Mouse (Mus musculus) forebrain, embryonic 10.5 days (tissue): ENCODE results near the gene Kif14. TPM values are rescaled to one million over a fixed set of nuclear protein-coding genes. Genes with fewer than 3 reads are reported as not detected.

Experiments
- DNase-seq: peaks from one replicate; pipeline ENCODE4 v3.0.0-alpha.2; 2017; ENCODE audit warnings: low spot score; ENCODE audit errors: extremely low spot score
- H3K27ac ChIP-seq: fragments of 300-500 bp; sonication (generic); 2 replicates; pipeline ENCODE4 v1.5.1; 2016; ENCODE audit warnings: mild to moderate bottlenecking
- H3K27me3 ChIP-seq: fragments of 300-500 bp; sonication (generic); 2 replicates; pipeline ENCODE4 v1.6.1; 2016; ENCODE audit warnings: mild to moderate bottlenecking; ENCODE audit not compliant: poor library complexity, severe bottlenecking
- H3K36me3 ChIP-seq: fragments of 300-500 bp; sonication (generic); replicated peaks from 2 replicates; pipeline ENCODE4 v1.6.1; 2016; ENCODE audit warnings: mild to moderate bottlenecking, moderate library complexity
- H3K4me1 ChIP-seq: fragments of 300-500 bp; sonication (generic); 2 replicates; pipeline ENCODE4 v1.6.1; 2016
- H3K4me3 ChIP-seq: fragments of 300-500 bp; sonication (generic); 2 replicates; pipeline ENCODE4 v1.5.1; 2016; ENCODE audit warnings: mild to moderate bottlenecking, moderate library complexity
- H3K9me3 ChIP-seq: fragments of 300-500 bp; sonication (generic); 2 replicates; pipeline ENCODE4 v1.6.1; 2016; ENCODE audit warnings: mild to moderate bottlenecking, moderate library complexity
- WGBS: fragments of 180-500 bp; shearing (Covaris S2); methylation state at CpG from one replicate; pipeline ENCODE4 v1.1.7; 2016; 5-methylcytosine and 5-hydroxymethylcytosine counted together
- polyA plus RNA-seq: library from polyadenylated mRNA; unstranded; fragments of >200 nt; fragmentation: Nextera tagmentation; extraction: Ambion mirVana; gene quantifications from 2 replicates; pipeline ENCODE4 v1.2.1, GENCODE M21; 2016

The Kif14 gene
- polyA plus RNA-seq = 8.8 and 10.0 TPM in 2 replicates

GRCm38 (mm10) chr1:136466143-136466811 lies at the start of gene Kif14:
Gene Kif14, plus strand, starts transcription at chr1:136466343.
- peaks cover 34% of the 10 kb centered on the region for H3K36me3 ChIP-seq
- no peaks in the 10 kb centered on the region for H3K27me3 ChIP-seq
- H3K9me3 ChIP-seq = no peaks in the 10 kb centered on the region
- under 1% methylated on average over 52 of the region's 52 CpGs for WGBS
- H3K4me1 ChIP-seq = peaks cover 27% of the 10 kb centered on the region
- peak within 1 kb of the TSS; percentile 94 for H3K27ac ChIP-seq
- peak within 1 kb of the TSS; percentile 82 for H3K4me3 ChIP-seq
- DNase-seq = peak; percentile 98

GRCm38 (mm10) chr1:136418393-136418792 lies 47.8 kb upstream of the Kif14 start:
- H3K4me1 ChIP-seq = peaks cover 20% of the 10 kb centered on the region
- H3K27me3 ChIP-seq = no peaks in the 10 kb centered on the region
- no peak overlapping the region for H3K27ac ChIP-seq
- H3K4me3 ChIP-seq = no peak overlapping the region
- H3K9me3 ChIP-seq = no peaks in the 10 kb centered on the region; the same call in 1 of the 2 replicates
- H3K36me3 ChIP-seq = peaks cover 51% of the 10 kb centered on the region
- no peak for DNase-seq
- WGBS = 93% methylated on average over 6 of the region's 6 CpGs

DNA sequence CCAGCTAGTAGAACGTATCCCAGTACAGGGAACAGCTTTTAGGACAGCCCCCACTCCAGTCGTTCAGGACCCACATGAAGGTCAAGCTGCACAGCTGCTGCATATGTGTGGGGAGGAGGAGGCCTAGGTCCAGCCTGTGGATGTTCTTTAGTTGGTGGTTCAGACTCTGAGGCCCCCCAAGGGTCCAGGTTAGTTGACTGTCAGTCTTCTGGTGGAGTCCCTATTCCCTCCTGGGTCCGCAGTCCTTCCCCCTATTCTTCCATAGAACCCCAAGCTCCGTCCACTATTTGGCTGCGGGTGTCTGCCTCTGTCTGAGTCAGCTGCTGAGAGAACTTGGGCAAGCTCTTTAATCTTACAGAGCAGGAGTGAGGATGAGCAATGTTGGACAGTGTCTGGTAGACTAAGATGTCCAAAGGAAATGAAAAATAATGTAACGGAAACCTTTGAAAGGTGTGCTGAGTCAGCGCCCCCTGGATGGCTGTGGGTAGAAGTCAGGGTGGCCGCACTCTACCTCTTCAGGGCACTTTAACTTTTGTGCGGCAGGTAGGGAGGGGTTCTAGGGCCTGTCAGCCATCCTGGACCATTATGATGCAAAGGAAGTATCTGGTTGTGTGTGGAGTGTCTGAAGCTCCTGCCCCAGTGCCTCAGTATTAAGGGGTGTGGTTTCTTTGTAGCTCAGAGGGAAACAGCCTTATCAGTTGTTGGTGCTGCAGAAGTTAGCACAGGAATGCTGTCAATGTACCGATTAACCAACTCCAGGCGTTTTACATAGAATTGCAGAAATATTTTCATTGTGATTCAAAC lies 38.8 kb upstream of the Kif14 start:
- Histone ChIP-seq H3K4me3 (no peak overlapping the region), H3K4me1 (no peaks in the 10 kb centered on the region), H3K27me3 (no peaks in the 10 kb centered on the region), H3K36me3 (peaks cover 31% of the 10 kb centered on the region), H3K27ac (no peak overlapping the region), H3K9me3 (no peaks in the 10 kb centered on the region)
- DNase-seq = no peak
- 80% methylated on average over 11 of the region's 11 CpGs for WGBS

- no peak overlapping the region for H3K4me3 ChIP-seq
- 89% methylated on average over 4 of the region's 4 CpGs for WGBS
- H3K27ac ChIP-seq = no peak overlapping the region
- no peaks in the 10 kb centered on the region for H3K27me3 ChIP-seq
- H3K4me1 ChIP-seq = no peaks in the 10 kb centered on the region
- DNase-seq = no peak
- peaks cover 30% of the 10 kb centered on the region for H3K36me3 ChIP-seq
- H3K9me3 ChIP-seq = no peaks in the 10 kb centered on the region
These were observed 37.2 kb upstream of the Kif14 start for GRCm38 (mm10) chr1:136428981-136429380.

- H3K27me3 ChIP-seq = no peaks in the 10 kb centered on the region
- no peaks in the 10 kb centered on the region for H3K4me1 ChIP-seq
- no peak for DNase-seq
- H3K4me3 ChIP-seq = no peak overlapping the region
- H3K36me3 ChIP-seq = peaks cover 32% of the 10 kb centered on the region
- WGBS = 75% methylated on average over 7 of the region's 7 CpGs
- no peak overlapping the region for H3K27ac ChIP-seq
- H3K9me3 ChIP-seq = no peaks in the 10 kb centered on the region
These were observed 35.9 kb upstream of the Kif14 start for GRCm38 (mm10) chr1:136430126-136430818.

DNA sequence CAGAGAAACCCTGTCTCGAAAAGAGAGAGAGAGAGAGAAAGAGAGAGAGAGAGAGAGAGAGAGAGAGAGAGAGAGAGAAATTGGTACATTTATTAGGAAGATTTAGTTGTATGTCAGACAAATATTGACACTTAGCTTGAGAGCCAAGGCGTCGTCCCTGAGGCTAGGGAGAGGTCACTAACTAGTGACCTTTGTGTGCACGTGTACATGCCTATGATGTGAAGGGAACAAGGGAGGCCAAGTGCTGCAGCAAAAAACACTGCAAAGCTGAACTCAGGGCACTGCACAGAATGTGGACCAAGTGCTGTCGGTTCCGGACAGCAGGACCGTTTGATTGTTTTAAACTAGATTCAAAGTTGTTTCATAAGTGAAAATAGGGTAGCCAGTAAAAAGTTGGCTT lies 25.4 kb upstream of the Kif14 start:
- Histone ChIP-seq H3K27ac (no peak overlapping the region), H3K36me3 (peaks cover 16% of the 10 kb centered on the region), H3K27me3 (no peaks in the 10 kb centered on the region), H3K4me3 (no peak overlapping the region), H3K4me1 (no peaks in the 10 kb centered on the region), H3K9me3 (no peaks in the 10 kb centered on the region)
- 84% methylated on average over 7 of the region's 7 CpGs for WGBS
- DNase-seq = no peak

DNA sequence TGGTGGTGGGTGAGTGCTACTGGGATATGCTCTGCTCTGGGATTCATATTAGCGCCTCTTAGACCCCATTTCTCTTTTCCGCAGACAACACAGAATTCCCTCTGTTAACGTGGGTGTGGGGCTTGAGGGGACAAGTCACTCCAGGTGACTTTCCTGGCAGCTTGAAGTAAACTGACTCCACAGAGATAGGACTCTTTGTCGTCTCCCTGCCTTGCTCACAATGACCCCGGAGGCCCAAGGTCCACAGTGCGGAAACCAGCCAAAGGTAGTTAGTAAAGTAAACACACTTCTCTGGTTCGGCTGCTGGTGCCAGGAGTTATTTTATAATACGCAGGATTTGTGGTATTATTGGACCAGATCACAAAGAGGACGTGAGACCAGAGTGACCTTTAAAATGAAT lies 23.3 kb upstream of the Kif14 start:
- no peak for DNase-seq
- Histone ChIP-seq H3K4me1 (no peaks in the 10 kb centered on the region), H3K4me3 (no peak overlapping the region), H3K27me3 (no peaks in the 10 kb centered on the region), H3K9me3 (no peaks in the 10 kb centered on the region), H3K27ac (no peak overlapping the region), H3K36me3 (peaks cover 10% of the 10 kb centered on the region)
- 69% methylated on average over 9 of the region's 9 CpGs for WGBS

DNA sequence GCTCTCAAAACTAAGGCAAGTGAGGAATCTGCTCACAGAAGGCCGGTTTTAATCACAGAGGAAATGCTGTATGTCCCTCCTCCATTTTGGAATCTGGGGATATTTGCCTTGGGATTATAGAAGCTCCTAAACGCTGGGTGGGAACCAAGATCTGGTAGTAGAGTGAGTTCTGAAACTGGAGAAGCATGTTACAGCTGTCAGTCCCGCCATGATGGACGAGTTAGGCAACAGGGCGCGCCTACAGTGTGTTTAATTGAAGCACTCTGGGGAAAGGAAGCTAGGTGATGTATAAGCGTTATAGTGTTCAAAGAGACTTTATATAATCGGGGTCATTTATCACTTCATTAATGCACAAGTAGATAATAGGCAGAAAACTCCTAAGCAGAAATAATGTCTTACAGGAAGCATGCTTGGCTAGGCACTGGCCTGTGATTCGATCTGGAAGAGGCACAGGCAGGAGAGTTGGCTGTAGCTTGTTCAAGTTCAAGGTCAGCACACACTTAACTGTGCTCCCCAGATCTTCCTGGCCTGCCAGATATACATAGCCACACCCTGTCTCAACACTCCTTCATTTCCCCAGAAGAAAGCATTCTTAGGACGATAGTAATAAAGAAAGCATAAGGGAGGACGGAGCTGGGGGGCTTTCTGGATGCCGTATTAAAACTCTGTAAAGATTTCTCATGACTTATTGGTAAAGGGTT lies 21.4 kb upstream of the Kif14 start:
- peaks cover 8% of the 10 kb centered on the region for H3K36me3 ChIP-seq
- WGBS = 89% methylated on average over 12 of the region's 12 CpGs
- H3K9me3 ChIP-seq = no peaks in the 10 kb centered on the region
- H3K27ac ChIP-seq = no peak overlapping the region
- H3K27me3 ChIP-seq = no peaks in the 10 kb centered on the region
- no peak for DNase-seq
- no peak overlapping the region for H3K4me3 ChIP-seq
- no peaks in the 10 kb centered on the region for H3K4me1 ChIP-seq

- Histone ChIP-seq H3K4me3 (no peak overlapping the region), H3K27ac (no peak overlapping the region), H3K4me1 (peaks cover under 1% of the 10 kb centered on the region; the same call in 1 of the 2 replicates), H3K9me3 (no peaks in the 10 kb centered on the region), H3K36me3 (no peaks in the 10 kb centered on the region), H3K27me3 (no peaks in the 10 kb centered on the region)
- no peak for DNase-seq
- 70% methylated on average over 10 of the region's 10 CpGs for WGBS
These were observed 19.2 kb upstream of the Kif14 start for GRCm38 (mm10) chr1:136446933-136447332.

DNA sequence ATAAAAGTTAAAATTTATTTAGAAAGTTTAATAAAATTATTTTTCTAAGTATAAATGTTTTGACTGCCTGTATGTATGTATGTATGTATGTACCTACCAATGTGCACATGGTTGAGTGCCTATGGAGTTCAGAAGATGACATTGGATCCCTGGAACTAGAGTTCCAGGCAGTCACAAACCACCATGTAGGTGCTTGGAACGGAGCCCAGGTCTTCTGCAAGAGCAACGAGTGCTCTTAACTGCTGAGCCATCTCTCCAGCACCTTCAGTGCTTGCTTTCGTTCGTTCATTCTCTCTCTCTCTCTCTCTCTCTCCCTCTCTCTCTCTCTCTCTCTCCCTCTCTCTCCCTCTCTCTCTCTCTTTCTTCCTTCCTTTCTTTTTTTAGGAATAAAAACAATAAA lies 18.8 kb upstream of the Kif14 start:
- DNase-seq = no peak
- H3K27me3 ChIP-seq = no peaks in the 10 kb centered on the region
- H3K9me3 ChIP-seq = no peaks in the 10 kb centered on the region
- no peaks in the 10 kb centered on the region for H3K36me3 ChIP-seq
- no peak overlapping the region for H3K4me3 ChIP-seq
- peaks cover 4% of the 10 kb centered on the region; the same call in 1 of the 2 replicates for H3K4me1 ChIP-seq
- WGBS = 77% methylated on average over 4 of the region's 4 CpGs
- H3K27ac ChIP-seq = no peak overlapping the region

- H3K4me1 ChIP-seq = peaks cover 10% of the 10 kb centered on the region
- no peak for DNase-seq
- peaks cover 8% of the 10 kb centered on the region for H3K27me3 ChIP-seq
- no peak overlapping the region for H3K27ac ChIP-seq
- H3K4me3 ChIP-seq = no peak overlapping the region
- no peaks in the 10 kb centered on the region for H3K9me3 ChIP-seq
- 89% methylated on average over 6 of the region's 6 CpGs for WGBS
- H3K36me3 ChIP-seq = no peaks in the 10 kb centered on the region
These were observed 16.6 kb upstream of the Kif14 start for GRCm38 (mm10) chr1:136449541-136449940.

- peaks cover 15% of the 10 kb centered on the region for H3K27me3 ChIP-seq
- no peak for DNase-seq
- no peaks in the 10 kb centered on the region for H3K9me3 ChIP-seq
- H3K36me3 ChIP-seq = no peaks in the 10 kb centered on the region
- no peak overlapping the region for H3K4me3 ChIP-seq
- peaks cover 10% of the 10 kb centered on the region for H3K4me1 ChIP-seq
- WGBS = 83% methylated on average over 5 of the region's 5 CpGs
- H3K27ac ChIP-seq = no peak overlapping the region
These were observed 15.9 kb upstream of the Kif14 start for GRCm38 (mm10) chr1:136450206-136450605.
